ENCODE assay signal across 8 mouse cellular contexts in the genomic region with DNA sequence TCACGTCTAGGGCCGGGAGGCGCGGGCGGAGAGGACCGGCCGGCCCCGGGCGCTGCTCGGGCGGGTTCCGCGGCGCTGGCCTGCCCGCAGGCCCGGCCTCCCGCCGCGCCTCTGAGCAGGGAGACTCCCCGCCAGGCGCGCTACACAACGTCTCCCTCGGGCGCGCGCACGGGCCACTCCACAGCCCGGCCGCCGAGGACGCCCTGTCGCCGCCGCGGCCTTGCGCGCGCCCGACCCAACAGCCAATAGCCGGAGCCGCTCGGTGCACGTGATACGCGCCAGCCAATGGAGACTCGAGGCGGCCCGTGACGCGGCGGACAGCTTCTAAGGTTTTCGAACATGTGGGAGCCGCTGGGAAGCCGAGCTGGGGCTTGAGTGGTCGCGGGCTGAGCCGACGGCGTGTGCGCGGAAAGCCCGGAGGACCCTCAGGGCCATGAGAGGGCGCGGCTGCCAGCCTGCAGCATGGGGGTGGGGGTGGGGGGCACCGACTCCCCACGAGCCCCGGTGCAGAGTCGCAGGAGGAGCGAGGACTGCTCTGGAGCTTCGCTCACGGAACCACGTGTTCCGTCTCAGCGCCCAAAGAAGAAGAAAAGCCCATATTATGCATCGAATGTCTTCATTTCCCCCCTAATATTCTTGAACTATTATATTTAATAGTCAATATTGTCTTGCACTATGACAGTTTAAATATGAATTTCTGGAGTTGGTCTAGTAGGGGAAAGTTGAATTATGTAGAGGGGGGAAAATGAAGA. TPM values are rescaled to one million over a fixed set of nuclear protein-coding genes. Genes with fewer than 3 reads are reported as not detected.
DNase-seq lines count a peak whose midpoint lies in the region; ATAC-seq and TF ChIP-seq lines count a peak whose summit lies in the region.

A gene (minus strand): TSS at position 232 of the 752 bp plus-strand sequence.

- intact Hi-C loops in heart, adult 2 months (cut with DNase I): loop anchor here (5.0 kb wide), 1 partner anchor 252 kb away; no protein-coding TSS in a partner anchor

- peak; percentile 100 for ATAC-seq in embryonic facial prominence, embryonic 15.5 days (ENCODE audit: insufficient number of reproducible peaks, low FRiP score, low TSS enrichment, low read depth)
- peak; percentile 100 for ATAC-seq in limb, embryonic 11.5 days (ENCODE audit: insufficient number of reproducible peaks, low FRiP score, low TSS enrichment, low read depth)
- ATAC-seq in midbrain, embryonic 13.5 days: peak; percentile 98

- H3K36me3 ChIP-seq in embryonic facial prominence, embryonic 15.5 days: no peaks in the 10 kb centered on the region
- no peaks in the 10 kb centered on the region for H3K36me3 ChIP-seq in heart, adult 2 months (ENCODE audit: control insufficient read depth, insufficient read depth, low read length)
- H3K36me3 ChIP-seq in kidney, adult 2 months (ENCODE audit: control insufficient read depth, insufficient read depth, low read length): no peaks in the 10 kb centered on the region
- no peaks in the 10 kb centered on the region for H3K36me3 ChIP-seq in limb, embryonic 11.5 days (ENCODE audit: control insufficient read depth, insufficient read depth, low read length)
- H3K36me3 ChIP-seq in midbrain, embryonic 13.5 days: no peaks in the 10 kb centered on the region
- H3K36me3 ChIP-seq in small intestine, adult 2 months (ENCODE audit: control insufficient read depth, insufficient read depth, low read length): no peaks in the 10 kb centered on the region

- peak; percentile 95 for DNase-seq in 3134 (ENCODE audit: extremely low read depth, insufficient read length, low spot score)
- DNase-seq in heart, adult 2 months: peak; percentile 99
- peak; percentile 99 for DNase-seq in kidney, adult 2 months
- peak; percentile 97 for DNase-seq in limb, embryonic 11.5 days (ENCODE audit: low spot score)

- H3K27ac ChIP-seq in bone marrow macrophage, adult 2 months (ENCODE audit: insufficient read depth, low read depth, low read length): peak within 1 kb of the TSS; percentile 50
- H3K27ac ChIP-seq in embryonic facial prominence, embryonic 15.5 days (replicated peaks): peak within 1 kb of the TSS; percentile 79
- H3K27ac ChIP-seq in heart, adult 2 months: peak within 1 kb of the TSS; percentile 96
- peak within 1 kb of the TSS; percentile 96 for H3K27ac ChIP-seq in kidney, adult 2 months (ENCODE audit: insufficient read depth, low read depth, low read length)
- H3K27ac ChIP-seq in limb, embryonic 11.5 days (replicated peaks; ENCODE audit: low read depth, low read length): peak within 1 kb of the TSS; percentile 18; the same call in 1 of the 2 replicates
- H3K27ac ChIP-seq in midbrain, embryonic 13.5 days: peak within 1 kb of the TSS; percentile 88
- peak within 1 kb of the TSS; percentile 58 for H3K27ac ChIP-seq in small intestine, adult 2 months (ENCODE audit: insufficient read depth, low read depth, low read length)

- H3K4me2 ChIP-seq in embryonic facial prominence, embryonic 15.5 days (replicated peaks): peak within 1 kb of the TSS; percentile 92
- peak within 1 kb of the TSS; percentile 78 for H3K4me2 ChIP-seq in limb, embryonic 11.5 days (ENCODE audit: low read depth, severe bottlenecking)
- H3K4me2 ChIP-seq in midbrain, embryonic 13.5 days (replicated peaks): peak within 1 kb of the TSS; percentile 67

- peak within 1 kb of the TSS; percentile 81 for H3K4me3 ChIP-seq in bone marrow macrophage, adult 2 months (ENCODE audit: insufficient read depth, low read length)
- peak within 1 kb of the TSS; percentile 68 for H3K4me3 ChIP-seq in embryonic facial prominence, embryonic 15.5 days (replicated peaks)
- H3K4me3 ChIP-seq in heart, adult 2 months: peak within 1 kb of the TSS; percentile 84
- peak within 1 kb of the TSS; percentile 92 for H3K4me3 ChIP-seq in kidney, adult 2 months (ENCODE audit: insufficient read depth, low read depth, low read length)
- peak within 1 kb of the TSS; percentile 69 for H3K4me3 ChIP-seq in limb, embryonic 11.5 days (ENCODE audit: low read depth, low read length)
- peak within 1 kb of the TSS; percentile 80 for H3K4me3 ChIP-seq in midbrain, embryonic 13.5 days (replicated peaks)
- H3K4me3 ChIP-seq in small intestine, adult 2 months (ENCODE audit: low read depth, low read length): peak within 1 kb of the TSS; percentile 91

- WGBS in embryonic facial prominence, embryonic 15.5 days: 1% methylated on average over 75 of the region's 76 CpGs
- 1% methylated on average over 67 of the region's 76 CpGs for WGBS in heart, adult 2 months
- 1% methylated on average over 76 of the region's 76 CpGs for WGBS in kidney, adult 2 months
- 3% methylated on average over 75 of the region's 76 CpGs for WGBS in limb, embryonic 11.5 days
- 1% methylated on average over 61 of the region's 76 CpGs for WGBS in midbrain, embryonic 13.5 days
- 1% methylated on average over 76 of the region's 76 CpGs for WGBS in small intestine, adult 2 months

- TF ChIP-seq EP300 in heart, adult 2 months (IDR thresholded peaks at IDR 0.05; ENCODE audit: insufficient read depth, low read depth, low read length): no peak

- H3K79me2 ChIP-seq in heart, adult 2 months (replicated peaks; ENCODE audit: control insufficient read depth, insufficient read depth, low read length): no peaks in the 10 kb centered on the region

- TF ChIP-seq CTCF in bone marrow macrophage, adult 2 months (IDR thresholded peaks at IDR 0.05; ENCODE audit: low read depth, low read length): no peak
- TF ChIP-seq CTCF in heart, adult 2 months (IDR thresholded peaks at IDR 0.05): no peak
- no peak for TF ChIP-seq CTCF in kidney, adult 2 months (conservative IDR thresholded peaks at IDR 0.05; ENCODE audit: insufficient read depth, insufficient read length, low read depth, low read length)
- TF ChIP-seq CTCF in small intestine, adult 2 months (IDR thresholded peaks at IDR 0.05; ENCODE audit: extremely low read depth, insufficient read length, insufficient replicate concordance, low read depth, low read length): no peak

- H3K27me3 ChIP-seq in embryonic facial prominence, embryonic 15.5 days: no peaks in the 10 kb centered on the region
- no peaks in the 10 kb centered on the region for H3K27me3 ChIP-seq in heart, adult 2 months (ENCODE audit: control insufficient read depth, insufficient read depth, low read length)
- no peaks in the 10 kb centered on the region for H3K27me3 ChIP-seq in kidney, adult 2 months (replicated peaks; ENCODE audit: control insufficient read depth, insufficient read depth, low read length)
- H3K27me3 ChIP-seq in limb, embryonic 11.5 days (ENCODE audit: control insufficient read depth, insufficient read depth, low read length): no peaks in the 10 kb centered on the region; the same call in 1 of the 2 replicates
- H3K27me3 ChIP-seq in midbrain, embryonic 13.5 days: peaks cover 8% of the 10 kb centered on the region; the same call in 1 of the 2 replicates
- H3K27me3 ChIP-seq in small intestine, adult 2 months (ENCODE audit: control insufficient read depth, insufficient read depth, low read length): no peaks in the 10 kb centered on the region

- TF ChIP-seq POLR2A in bone marrow macrophage, adult 2 months (IDR thresholded peaks at IDR 0.05; ENCODE audit: borderline replicate concordance, low read depth, low read length): no peak
- no peak for TF ChIP-seq POLR2A in heart, adult 2 months (IDR thresholded peaks at IDR 0.05; ENCODE audit: insufficient read depth, low read depth, low read length)
- TF ChIP-seq POLR2A in kidney, adult 2 months (IDR thresholded peaks at IDR 0.05; ENCODE audit: low read depth, low read length): peak; percentile 20
- no peak for TF ChIP-seq POLR2A in small intestine, adult 2 months (IDR thresholded peaks at IDR 0.05; ENCODE audit: low read depth, low read length)

- no peaks in the 10 kb centered on the region for H3K9me3 ChIP-seq in embryonic facial prominence, embryonic 15.5 days (replicated peaks)
- no peaks in the 10 kb centered on the region for H3K9me3 ChIP-seq in limb, embryonic 11.5 days (ENCODE audit: control insufficient read depth, low read length)
- H3K9me3 ChIP-seq in midbrain, embryonic 13.5 days: no peaks in the 10 kb centered on the region

- H3K9ac ChIP-seq in embryonic facial prominence, embryonic 15.5 days: peak within 1 kb of the TSS; percentile 76
- H3K9ac ChIP-seq in heart, adult 2 months (ENCODE audit: low read depth, low read length): peak within 1 kb of the TSS; percentile 82
- peak within 1 kb of the TSS; percentile 90 for H3K9ac ChIP-seq in limb, embryonic 11.5 days (ENCODE audit: low read length)
- H3K9ac ChIP-seq in midbrain, embryonic 13.5 days (replicated peaks): peak within 1 kb of the TSS; percentile 87

- no peaks in the 10 kb centered on the region for H3K4me1 ChIP-seq in bone marrow macrophage, adult 2 months (ENCODE audit: control insufficient read depth, insufficient read depth, low read length)
- H3K4me1 ChIP-seq in embryonic facial prominence, embryonic 15.5 days: peaks cover 6% of the 10 kb centered on the region; the same call in 1 of the 2 replicates
- peaks cover 1% of the 10 kb centered on the region; the same call in 1 of the 2 replicates for H3K4me1 ChIP-seq in heart, adult 2 months (ENCODE audit: control insufficient read depth, insufficient read depth, low read length)
- H3K4me1 ChIP-seq in kidney, adult 2 months (ENCODE audit: control insufficient read depth, insufficient read depth, low read length): peaks cover 18% of the 10 kb centered on the region; the same call in 1 of the 2 replicates
- H3K4me1 ChIP-seq in limb, embryonic 11.5 days (ENCODE audit: control insufficient read depth, insufficient read depth, low read length): no peaks in the 10 kb centered on the region
- peaks cover 8% of the 10 kb centered on the region for H3K4me1 ChIP-seq in midbrain, embryonic 13.5 days (replicated peaks)
- peaks cover 3% of the 10 kb centered on the region; the same call in 1 of the 2 replicates for H3K4me1 ChIP-seq in small intestine, adult 2 months (ENCODE audit: control insufficient read depth, insufficient read depth, insufficient read length, low read length)

RNA-seq across cellular contexts. Expression of the gene that starts here (rescaled TPM):
- polyA plus RNA-seq in bone marrow macrophage, adult 2 months (2012; ENCODE audit: insufficient read depth, insufficient read length, missing spikeins): 2.3 and 2.9 TPM in 2 replicates
- 16.4 and 18.2 TPM in 2 replicates for polyA plus RNA-seq in embryonic facial prominence, embryonic 15.5 days (2015; fragmentation: Nextera tagmentation; extraction: Ambion mirVana)
- total RNA-seq in heart, adult 2 months (2021): 1 to 10 TPM; 4.6 to 5.6 TPM
- polyA plus RNA-seq in heart, adult 2 months (2012; rRNA removed): 1.7 and 3.2 TPM in 2 replicates
- 7.7 and 8.5 TPM in 2 replicates for polyA plus RNA-seq in kidney, adult 2 months (2012; rRNA removed)
- 11.9 and 13.8 TPM in 2 replicates for polyA plus RNA-seq in limb, embryonic 11.5 days (2014; fragmentation: Nextera tagmentation; extraction: Ambion mirVana)
- 16.1 and 16.5 TPM in 2 replicates for polyA plus RNA-seq in midbrain, embryonic 13.5 days (2015; fragmentation: Nextera tagmentation; extraction: Ambion mirVana)
- 0.33 and 0.62 TPM in 2 replicates for polyA plus RNA-seq in small intestine, adult 2 months (2012; rRNA removed)

Comparison
In these comparisons a context has a peak if more than half of its experiments do, and no peak if none do; other contexts are left out.
1. Peak in every context shown above with its lines: DNase-seq, ATAC-seq, H3K4me3 ChIP-seq and H3K27ac ChIP-seq.
2. H3K27ac ChIP-seq: peak in every context shown above with its lines; median percentile 96 in heart, adult 2 months; 96 in kidney, adult 2 months; 88 in midbrain, embryonic 13.5 days; 79 in embryonic facial prominence, embryonic 15.5 days; 58 in small intestine, adult 2 months; 50 in bone marrow macrophage, adult 2 months; 18 in limb, embryonic 11.5 days.